Mouse (Mus musculus) right cerebral cortex, postnatal 25 days (tissue): ENCODE results near the gene Grk5.

Source experiments
- DNase-seq: peaks from one replicate; pipeline ENCODE4 v3.0.0; 2022

The Grk5 gene

GRCm38 (mm10) chr19:61080251-61080749 is 190.8 kb downstream of the Grk5 start:
- no peak for DNase-seq

- DNase-seq, result no peak
Measured at GRCm38 (mm10) chr19:61083006-61083405, 193.5 kb downstream of the Grk5 start.

- DNase-seq, result peak; percentile 82
Measured at GRCm38 (mm10) chr19:61084149-61084940, 194.8 kb downstream of the Grk5 start.

- DNase-seq, result no peak
Measured at GRCm38 (mm10) chr19:61085217-61085616, 195.7 kb downstream of the Grk5 start.

GRCm38 (mm10) chr19:61087781-61088180 is 198.2 kb downstream of the Grk5 start:
- DNase-seq, result no peak

GRCm38 (mm10) chr19:61089001-61089400 is 199.5 kb downstream of the Grk5 start:
- DNase-seq, result no peak

GRCm38 (mm10) chr19:61090541-61090940 is 201.0 kb downstream of the Grk5 start:
- no peak for DNase-seq

- DNase-seq, result no peak
Measured at GRCm38 (mm10) chr19:61096776-61097175, 207.2 kb downstream of the Grk5 start.

- no peak for DNase-seq
Measured at GRCm38 (mm10) chr19:61097764-61098163, 208.2 kb downstream of the Grk5 start.

GRCm38 (mm10) chr19:61110184-61110583 is 220.6 kb downstream of the Grk5 start:
- DNase-seq, result no peak

GRCm38 (mm10) chr19:61131096-61131495 is 241.5 kb downstream of the Grk5 start:
- DNase-seq, result no peak

GRCm38 (mm10) chr19:61138655-61139054 is 249.1 kb downstream of the Grk5 start:
- DNase-seq, result no peak

GRCm38 (mm10) chr19:61140342-61141206 is 251.0 kb downstream of the Grk5 start, which contains the start of gene Zfp950:
Zfp950 (minus strand) TSS chr19:61140840.
- peak; percentile 83 for DNase-seq

GRCm38 (mm10) chr19:61141299-61141698 is 251.8 kb downstream of the Grk5 start:
- DNase-seq, result no peak
